Mouse (Mus musculus) lung, embryonic 15.5 days (tissue): ENCODE data around the gene Pfdn6. TPM values are rescaled to one million over a fixed set of nuclear protein-coding genes. Genes with fewer than 3 reads are reported as not detected.

Source experiments
- ATAC-seq: fragments of 200-750 bp; cut with Nextera tagmentation; 2 replicates; pipeline ENCODE4 v1.8.0; 2017; ENCODE audit warnings: moderate number of reproducible peaks, borderline replicate concordance; ENCODE audit not compliant: low FRiP score, low TSS enrichment; ENCODE audit errors: extremely low read depth
- H3K27ac ChIP-seq: fragments of 300-500 bp; sonication (generic); 2 replicates; pipeline ENCODE4 v1.5.1; 2015; ENCODE audit warnings: moderate library complexity, mild to moderate bottlenecking, inconsistent platforms
- H3K27me3 ChIP-seq: fragments of 300-500 bp; sonication (generic); 2 replicates; pipeline ENCODE4 v1.6.1; 2015; ENCODE audit warnings: inconsistent platforms
- H3K36me3 ChIP-seq: fragments of 300-500 bp; sonication (generic); 2 replicates; pipeline ENCODE4 v1.6.1; 2015; ENCODE audit warnings: inconsistent platforms
- H3K4me1 ChIP-seq: fragments of 300-500 bp; sonication (generic); 2 replicates; pipeline ENCODE4 v1.6.1; 2015; ENCODE audit warnings: inconsistent platforms
- H3K4me2 ChIP-seq: fragments of 300-500 bp; sonication (generic); 2 replicates; pipeline ENCODE4 v1.6.1; 2015; ENCODE audit warnings: inconsistent platforms, mild to moderate bottlenecking, moderate library complexity
- H3K4me3 ChIP-seq: fragments of 300-500 bp; sonication (generic); 2 replicates; pipeline ENCODE4 v1.5.1; 2015; ENCODE audit warnings: mild to moderate bottlenecking, inconsistent platforms
- H3K9ac ChIP-seq: fragments of 300-500 bp; sonication (generic); 2 replicates; pipeline ENCODE4 v1.6.1; 2015; ENCODE audit warnings: inconsistent platforms
- H3K9me3 ChIP-seq: fragments of 300-500 bp; sonication (generic); 2 replicates; pipeline ENCODE4 v1.6.1; 2016; ENCODE audit warnings: inconsistent platforms
- WGBS: fragments of 180-500 bp; shearing (Covaris S2); methylation state at CpG from one replicate; pipeline ENCODE4 v1.1.7; 2015; 5-methylcytosine and 5-hydroxymethylcytosine counted together
- polyA plus RNA-seq: library from polyadenylated mRNA; unstranded; fragments of >200 nt; fragmentation: Nextera tagmentation; extraction: Ambion mirVana; gene quantifications from 2 replicates; pipeline ENCODE4 v1.2.1, GENCODE M21; 2015

Gene Pfdn6
- polyA plus RNA-seq, 1 experiment from 2014 or later, result 137 TPM

- peaks cover 12% of the 10 kb centered on the region for H3K36me3 ChIP-seq
- WGBS, result 2% methylated on average over 9 of the region's 9 CpGs
- peak; percentile 63 for ATAC-seq
- H3K9me3 ChIP-seq, result no peaks in the 10 kb centered on the region
- no peaks in the 10 kb centered on the region for H3K4me1 ChIP-seq
- no peak overlapping the region for H3K9ac ChIP-seq
- H3K27ac ChIP-seq, result no peak overlapping the region
- no peaks in the 10 kb centered on the region; the same call in 1 of the 2 replicates for H3K27me3 ChIP-seq
- no peak overlapping the region for H3K4me2 ChIP-seq
- H3K4me3 ChIP-seq, result no peak overlapping the region
Observed at GRCm38 (mm10) chr17:33968489-33968888, 28.3 kb upstream of the Pfdn6 start.

GRCm38 (mm10) chr17:33965846-33966550 lies 25.9 kb upstream of the Pfdn6 start:
- H3K9ac ChIP-seq, result no peak overlapping the region
- ATAC-seq, result no peak; the same call in 1 of the 2 replicates
- no peak overlapping the region for H3K27ac ChIP-seq
- H3K4me3 ChIP-seq, result no peak overlapping the region
- no peaks in the 10 kb centered on the region for H3K4me1 ChIP-seq
- H3K9me3 ChIP-seq, result no peaks in the 10 kb centered on the region
- H3K27me3 ChIP-seq, result no peaks in the 10 kb centered on the region
- no peak overlapping the region for H3K4me2 ChIP-seq
- peaks cover 34% of the 10 kb centered on the region for H3K36me3 ChIP-seq
- WGBS, result 73% methylated on average over 16 of the region's 16 CpGs

GRCm38 (mm10) chr17:33965082-33965845 lies 25.1 kb upstream of the Pfdn6 start:
- H3K4me1 ChIP-seq, result no peaks in the 10 kb centered on the region
- no peaks in the 10 kb centered on the region for H3K27me3 ChIP-seq
- ATAC-seq, result no peak
- no peak overlapping the region for H3K4me2 ChIP-seq
- H3K9me3 ChIP-seq, result no peaks in the 10 kb centered on the region
- no peak overlapping the region for H3K9ac ChIP-seq
- 88% methylated on average over 17 of the region's 17 CpGs for WGBS
- no peak overlapping the region for H3K4me3 ChIP-seq
- peaks cover 38% of the 10 kb centered on the region for H3K36me3 ChIP-seq
- H3K27ac ChIP-seq, result no peak overlapping the region

GRCm38 (mm10) chr17:33962876-33963275 lies 22.7 kb upstream of the Pfdn6 start:
- Histone ChIP-seq H3K4me2 (no peak overlapping the region), H3K4me1 (no peaks in the 10 kb centered on the region), H3K36me3 (peaks cover 56% of the 10 kb centered on the region), H3K4me3 (no peak overlapping the region), H3K27ac (no peak overlapping the region), H3K9me3 (no peaks in the 10 kb centered on the region), H3K9ac (no peak overlapping the region), H3K27me3 (no peaks in the 10 kb centered on the region)
- WGBS, result 89% methylated on average over 7 of the region's 7 CpGs
- ATAC-seq, result no peak

- Histone ChIP-seq H3K4me1 (peaks cover 9% of the 10 kb centered on the region; the same call in 1 of the 2 replicates), H3K4me2 (no peak overlapping the region), H3K4me3 (no peak overlapping the region), H3K9ac (no peak overlapping the region), H3K27me3 (no peaks in the 10 kb centered on the region), H3K27ac (no peak overlapping the region), H3K9me3 (no peaks in the 10 kb centered on the region), H3K36me3 (peaks cover 51% of the 10 kb centered on the region)
- ATAC-seq, result no peak
- 91% methylated on average over 15 of the region's 15 CpGs for WGBS
Observed at GRCm38 (mm10) chr17:33959948-33960347, 19.8 kb upstream of the Pfdn6 start.

GRCm38 (mm10) chr17:33959135-33959534 lies 19.0 kb upstream of the Pfdn6 start:
- H3K4me2 ChIP-seq, result no peak overlapping the region
- 94% methylated on average over 13 of the region's 13 CpGs for WGBS
- H3K4me1 ChIP-seq, result peaks cover 14% of the 10 kb centered on the region
- no peak overlapping the region for H3K4me3 ChIP-seq
- H3K9me3 ChIP-seq, result no peaks in the 10 kb centered on the region
- peaks cover 50% of the 10 kb centered on the region for H3K36me3 ChIP-seq
- no peak overlapping the region for H3K9ac ChIP-seq
- no peak for ATAC-seq
- H3K27ac ChIP-seq, result no peak overlapping the region
- H3K27me3 ChIP-seq, result no peaks in the 10 kb centered on the region

- peaks cover 21% of the 10 kb centered on the region for H3K4me1 ChIP-seq
- no peaks in the 10 kb centered on the region for H3K27me3 ChIP-seq
- H3K4me3 ChIP-seq, result no peak overlapping the region
- WGBS, result 91% methylated on average over 11 of the region's 11 CpGs
- no peaks in the 10 kb centered on the region for H3K9me3 ChIP-seq
- H3K9ac ChIP-seq, result no peak overlapping the region
- H3K4me2 ChIP-seq, result no peak overlapping the region
- ATAC-seq, result no peak
- H3K36me3 ChIP-seq, result peaks cover 52% of the 10 kb centered on the region
- no peak overlapping the region for H3K27ac ChIP-seq
Observed at GRCm38 (mm10) chr17:33958451-33958850, 18.3 kb upstream of the Pfdn6 start.

GRCm38 (mm10) chr17:33957493-33957892 lies 17.4 kb upstream of the Pfdn6 start:
- WGBS, result 82% methylated on average over 6 of the region's 6 CpGs
- H3K9me3 ChIP-seq, result no peaks in the 10 kb centered on the region
- no peak overlapping the region for H3K27ac ChIP-seq
- H3K4me1 ChIP-seq, result peaks cover 31% of the 10 kb centered on the region
- no peak overlapping the region for H3K4me2 ChIP-seq
- H3K4me3 ChIP-seq, result no peak overlapping the region
- no peaks in the 10 kb centered on the region for H3K27me3 ChIP-seq
- H3K9ac ChIP-seq, result no peak overlapping the region
- ATAC-seq, result no peak
- peaks cover 52% of the 10 kb centered on the region for H3K36me3 ChIP-seq

GRCm38 (mm10) chr17:33956336-33956735 lies 16.2 kb upstream of the Pfdn6 start:
- Histone ChIP-seq H3K27ac (peak overlapping the region; percentile 85; the same call in 1 of the 2 replicates), H3K27me3 (no peaks in the 10 kb centered on the region), H3K4me2 (peak overlapping the region; percentile 82), H3K36me3 (peaks cover 52% of the 10 kb centered on the region), H3K4me1 (peaks cover 42% of the 10 kb centered on the region), H3K4me3 (peak overlapping the region; percentile 75), H3K9ac (peak overlapping the region; percentile 78), H3K9me3 (no peaks in the 10 kb centered on the region)
- WGBS, result 5% methylated on average over 10 of the region's 10 CpGs
- ATAC-seq, result no peak

- under 1% methylated on average over 50 of the region's 50 CpGs for WGBS
- Histone ChIP-seq H3K4me2 (peak within 1 kb of the TSS; percentile 82), H3K4me1 (peaks cover 48% of the 10 kb centered on the region), H3K4me3 (peak within 1 kb of the TSS; percentile 75), H3K9ac (peak within 1 kb of the TSS; percentile 94), H3K27me3 (no peaks in the 10 kb centered on the region), H3K36me3 (peaks cover 48% of the 10 kb centered on the region), H3K27ac (peak within 1 kb of the TSS; percentile 88), H3K9me3 (no peaks in the 10 kb centered on the region)
- ATAC-seq, result peak; percentile 86
Observed at GRCm38 (mm10) chr17:33955555-33956214, 15.5 kb upstream of the Pfdn6 start, which contains the start of the genes Vps52 and Rps18. Gene Vps52, plus strand, starts transcription at chr17:33955812. Gene Rps18, minus strand, starts transcription at chr17:33956001.

GRCm38 (mm10) chr17:33954646-33955554 lies 14.8 kb upstream of the Pfdn6 start:
- no peaks in the 10 kb centered on the region for H3K9me3 ChIP-seq
- peak overlapping the region; percentile 88 for H3K27ac ChIP-seq
- peak overlapping the region; percentile 75 for H3K4me3 ChIP-seq
- peaks cover 44% of the 10 kb centered on the region for H3K36me3 ChIP-seq
- H3K9ac ChIP-seq, result peak overlapping the region; percentile 94
- peak overlapping the region; percentile 76 for H3K4me2 ChIP-seq
- peaks cover 55% of the 10 kb centered on the region for H3K4me1 ChIP-seq
- ATAC-seq, result peak; percentile 23
- no peaks in the 10 kb centered on the region for H3K27me3 ChIP-seq
- under 1% methylated on average over 33 of the region's 33 CpGs for WGBS
